Mouse (Mus musculus): ENCODE data around the gene Rnf183. TPM values are rescaled to one million over a fixed set of nuclear protein-coding genes. Genes with fewer than 3 reads are reported as not detected.
"Not testable (repeated sequence)": the region's sequence is repeated elsewhere in the genome, so short reads cannot be mapped to it uniquely, and the experiment has no call there.

Gene Rnf183
- polyA plus RNA-seq (2012; fragmentation: generic; extraction: Trizol), result 0.84 TPM
- long read RNA-seq, experiment 1, result 0 reads
- long read RNA-seq, experiment 2, result 0 reads

DNA sequence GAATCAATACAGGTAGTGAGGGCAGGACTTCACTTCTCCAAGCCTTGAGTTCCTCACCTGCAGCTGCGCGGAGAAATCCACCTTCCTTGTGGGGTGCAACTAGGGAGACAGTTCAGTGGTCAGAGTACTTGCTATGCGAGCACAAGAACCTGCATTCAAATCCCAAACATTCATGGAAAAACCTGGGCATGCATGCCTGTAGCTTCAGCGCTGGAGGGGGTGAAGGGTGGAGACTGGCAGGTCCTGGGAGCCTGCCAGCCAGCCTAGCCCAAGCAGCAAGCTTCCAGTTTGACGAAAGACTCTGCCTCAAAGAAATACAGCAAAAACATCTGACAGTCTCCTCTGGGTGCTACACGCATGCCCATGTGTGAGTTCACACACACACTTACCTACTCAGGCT is at the start of gene Rnf183:
Rnf183 (minus strand) TSS at position 172 of the 400 bp plus-strand sequence.
- Histone ChIP-seq H3K36me3 (ENCODE audit: control insufficient read depth, insufficient read depth) (no peaks in the 10 kb centered on the region), H3K79me2 (ENCODE audit: control insufficient read depth, insufficient read depth) (no peaks in the 10 kb centered on the region), H3K4me3 (ENCODE audit: insufficient read depth, poor library complexity, severe bottlenecking) (no peak within 1 kb of the TSS), H3ac (ENCODE audit: control insufficient read depth, insufficient read length, low read depth) (no peak within 1 kb of the TSS), H3K79me3 (ENCODE audit: low read depth) (no peaks in the 10 kb centered on the region), H3K27me3 (ENCODE audit: control insufficient read depth, insufficient read depth, insufficient read length) (no peaks in the 10 kb centered on the region)
- no peak for TF ChIP-seq CEBPB (IDR thresholded peaks at IDR 0.05; ENCODE audit: low read depth)
- TF ChIP-seq FOSL1 (IDR thresholded peaks at IDR 0.05; ENCODE audit: insufficient read depth, low read length, poor library complexity, severe bottlenecking), result no peak
- TF ChIP-seq MYOG (IDR thresholded peaks at IDR 0.05; ENCODE audit: control insufficient read depth, extremely low read depth, insufficient read length), result no peak
- TF ChIP-seq MAX (IDR thresholded peaks at IDR 0.05), result no peak

DNA sequence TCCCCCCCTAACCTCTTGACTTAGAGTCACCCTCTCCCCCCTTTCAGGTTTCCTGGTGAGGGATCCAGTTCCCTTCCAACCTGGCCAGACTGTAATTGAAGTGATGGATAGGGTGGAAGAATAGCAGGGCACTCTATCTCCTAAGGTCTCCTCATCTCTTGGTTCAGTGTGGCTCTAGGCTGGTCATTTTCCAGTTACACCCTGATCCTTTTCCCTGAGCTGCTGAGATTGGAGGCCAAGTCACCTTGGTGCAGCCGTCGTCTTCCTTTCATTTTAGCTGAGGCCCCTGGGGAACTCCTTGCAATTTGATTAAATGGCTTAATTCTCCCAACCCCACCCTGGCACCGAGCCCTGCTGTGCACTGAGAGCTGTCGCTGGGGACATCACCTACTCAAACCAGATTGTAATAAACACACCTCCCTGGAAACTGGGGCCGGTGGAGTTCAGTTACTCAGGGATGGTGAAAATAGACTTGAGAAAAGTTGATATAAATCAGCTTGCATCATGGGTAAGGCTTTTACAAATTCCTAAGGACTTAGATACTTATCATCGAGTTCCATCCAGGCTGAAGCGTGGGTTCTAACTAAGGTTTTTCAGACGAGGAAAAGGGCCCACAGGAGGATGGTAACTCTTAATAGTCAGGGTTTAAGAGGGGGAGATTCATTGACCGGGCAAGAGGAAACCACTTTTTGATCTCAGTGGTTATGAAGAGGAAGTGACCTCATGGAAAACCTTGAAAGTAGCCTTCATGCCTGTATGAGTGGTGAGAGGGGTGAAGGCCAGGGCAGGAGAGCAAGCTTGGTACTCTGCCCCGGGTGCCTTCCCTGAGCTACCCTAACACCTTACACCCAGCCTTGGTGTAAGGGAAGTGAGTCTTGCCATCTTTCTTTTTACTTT is 45.9 kb upstream of the Rnf183 start:
- Histone ChIP-seq H3K4me3 (ENCODE audit: insufficient read depth, poor library complexity, severe bottlenecking) (no peak overlapping the region), H3ac (ENCODE audit: control insufficient read depth, insufficient read length, low read depth) (no peak overlapping the region), H3K79me3 (ENCODE audit: low read depth) (no peaks in the 10 kb centered on the region), H3K79me2 (ENCODE audit: control insufficient read depth, insufficient read depth) (no peaks in the 10 kb centered on the region), H3K27me3 (ENCODE audit: control insufficient read depth, insufficient read depth, insufficient read length) (no peaks in the 10 kb centered on the region), H3K36me3 (ENCODE audit: control insufficient read depth, insufficient read depth) (no peaks in the 10 kb centered on the region)
- TF ChIP-seq MYOD1 (IDR thresholded peaks at IDR 0.05; ENCODE audit: control insufficient read depth, insufficient read length, low read depth) (no peak), MYOG (IDR thresholded peaks at IDR 0.05; ENCODE audit: control insufficient read depth, extremely low read depth, insufficient read length) (no peak), MAX (IDR thresholded peaks at IDR 0.05) (no peak), CEBPB (IDR thresholded peaks at IDR 0.05; ENCODE audit: low read depth) (no peak), FOSL1 (IDR thresholded peaks at IDR 0.05; ENCODE audit: insufficient read depth, low read length, poor library complexity, severe bottlenecking) (no peak), CTCF (IDR thresholded peaks at IDR 0.05; ENCODE audit: control insufficient read depth, insufficient read depth, insufficient read length) (no peak), USF1 (IDR thresholded peaks at IDR 0.05; ENCODE audit: low read depth) (no peak)

DNA sequence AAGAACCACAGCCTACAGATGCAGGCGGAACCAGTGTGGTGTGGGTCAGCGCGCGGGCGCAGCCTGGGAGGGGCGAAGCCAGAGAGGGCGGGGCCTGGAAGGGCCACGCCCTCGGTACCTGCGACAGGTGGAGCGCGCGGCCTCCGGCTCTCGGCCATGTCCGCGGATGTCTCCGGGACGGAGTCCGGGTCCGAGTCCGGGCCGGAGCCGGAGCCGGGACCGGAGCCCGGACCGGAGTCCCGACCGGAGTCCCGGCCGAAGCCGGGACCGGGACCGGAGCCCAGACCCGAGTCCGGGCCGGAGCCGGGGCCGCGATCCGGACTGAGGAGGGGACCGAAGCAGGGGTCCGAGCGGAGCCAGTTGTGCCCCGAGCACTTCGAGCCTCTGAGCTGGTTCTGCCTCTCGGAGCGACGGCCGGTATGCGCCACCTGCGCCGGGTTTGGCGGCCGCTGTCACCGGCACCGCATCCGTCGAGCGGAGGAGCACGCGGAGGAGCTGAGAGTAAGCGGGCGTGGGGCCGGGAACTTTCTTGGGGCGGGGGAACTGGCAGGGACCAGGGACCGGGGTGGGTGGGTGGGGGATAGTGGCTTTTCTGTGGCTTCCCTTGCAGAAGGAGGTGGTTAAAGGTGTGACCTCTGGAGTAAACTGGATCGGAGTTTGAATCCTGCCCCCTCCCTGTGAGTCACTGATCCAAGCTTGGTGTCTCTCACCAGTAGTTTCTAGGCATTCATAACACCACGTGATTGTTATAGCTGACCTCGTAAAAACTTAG is 45.1 kb upstream of the Rnf183 start, which contains the start of gene Bspry:
Bspry (plus strand) TSS at position 117 of the 772 bp plus-strand sequence.
- Histone ChIP-seq H3ac (ENCODE audit: control insufficient read depth, insufficient read length, low read depth) (no peak within 1 kb of the TSS), H3K79me2 (ENCODE audit: control insufficient read depth, insufficient read depth) (no peaks in the 10 kb centered on the region), H3K4me3 (ENCODE audit: insufficient read depth, poor library complexity, severe bottlenecking) (no peak within 1 kb of the TSS), H3K79me3 (ENCODE audit: low read depth) (no peaks in the 10 kb centered on the region), H3K27me3 (ENCODE audit: control insufficient read depth, insufficient read depth, insufficient read length) (no peaks in the 10 kb centered on the region), H3K36me3 (ENCODE audit: control insufficient read depth, insufficient read depth) (no peaks in the 10 kb centered on the region)
- TF ChIP-seq MAX (IDR thresholded peaks at IDR 0.05) (no peak), MYOG (IDR thresholded peaks at IDR 0.05; ENCODE audit: control insufficient read depth, extremely low read depth, insufficient read length) (no peak), FOSL1 (IDR thresholded peaks at IDR 0.05; ENCODE audit: insufficient read depth, low read length, poor library complexity, severe bottlenecking) (no peak), MYOD1 (IDR thresholded peaks at IDR 0.05; ENCODE audit: control insufficient read depth, insufficient read length, low read depth) (no peak), CTCF (IDR thresholded peaks at IDR 0.05; ENCODE audit: control insufficient read depth, insufficient read depth, insufficient read length) (no peak), USF1 (IDR thresholded peaks at IDR 0.05; ENCODE audit: low read depth) (no peak), CEBPB (IDR thresholded peaks at IDR 0.05; ENCODE audit: low read depth) (no peak)

DNA sequence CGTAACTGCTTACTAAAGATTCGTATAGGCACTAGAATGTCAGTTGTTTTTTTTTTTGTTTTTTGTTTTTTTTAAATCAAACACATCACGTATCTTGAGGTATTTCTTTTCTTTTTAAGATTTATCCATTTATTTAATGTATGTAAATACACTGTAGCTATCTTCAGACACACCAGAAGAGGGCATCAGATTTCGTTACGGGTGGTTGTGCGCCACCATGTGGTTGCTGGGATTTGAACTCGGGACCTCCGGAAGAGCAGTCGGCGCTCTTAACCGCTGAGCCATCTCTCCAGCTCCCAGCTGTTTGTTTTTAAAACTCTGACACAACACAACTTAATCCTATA is 44.5 kb upstream of the Rnf183 start:
- H3K36me3 ChIP-seq (ENCODE audit: control insufficient read depth, insufficient read depth); H3ac ChIP-seq (ENCODE audit: control insufficient read depth, insufficient read length, low read depth); H3K4me3 ChIP-seq (ENCODE audit: insufficient read depth, poor library complexity, severe bottlenecking); H3K27me3 ChIP-seq (ENCODE audit: control insufficient read depth, insufficient read depth, insufficient read length); H3K79me2 ChIP-seq (ENCODE audit: control insufficient read depth, insufficient read depth); H3K79me3 ChIP-seq (ENCODE audit: low read depth): not testable (repeated sequence)

DNA sequence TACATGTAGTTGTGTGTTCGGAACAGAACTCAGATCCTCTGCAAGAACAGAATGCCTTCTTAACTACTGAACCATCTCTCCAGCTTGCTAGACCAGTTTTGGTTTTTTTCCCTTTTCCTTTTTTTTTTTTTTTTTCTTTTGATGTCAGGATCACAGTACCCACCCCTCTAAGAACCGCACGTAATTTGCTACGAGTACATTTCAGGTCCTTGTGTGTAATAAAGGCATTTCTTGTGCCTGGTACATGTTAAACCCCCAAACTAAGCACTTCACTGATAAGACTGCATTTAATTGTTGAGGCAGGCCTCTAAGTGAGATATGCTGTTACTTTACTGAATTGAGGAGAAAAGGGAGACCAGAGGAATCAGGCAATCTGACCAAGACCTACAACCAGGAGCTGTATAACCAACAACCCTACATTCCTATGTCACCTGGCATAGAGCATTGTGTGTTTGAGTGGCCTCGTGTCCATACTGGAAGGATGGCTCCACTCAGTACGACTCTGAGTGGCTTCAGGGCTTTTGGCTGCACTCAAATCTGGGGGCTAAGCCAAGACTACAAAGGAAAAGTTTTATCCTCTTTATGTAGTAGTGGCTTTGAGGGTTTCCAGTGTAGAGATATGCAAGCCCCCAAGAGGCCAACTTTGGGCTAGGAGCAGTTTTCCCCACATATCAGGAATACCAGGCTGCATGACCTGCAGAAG is 42.6 kb upstream of the Rnf183 start:
- TF ChIP-seq FOSL1 (IDR thresholded peaks at IDR 0.05; ENCODE audit: insufficient read depth, low read length, poor library complexity, severe bottlenecking), result no peak
- no peak for TF ChIP-seq CEBPB (IDR thresholded peaks at IDR 0.05; ENCODE audit: low read depth)
- TF ChIP-seq MYOG (IDR thresholded peaks at IDR 0.05; ENCODE audit: control insufficient read depth, extremely low read depth, insufficient read length), result no peak
- no peak for TF ChIP-seq USF1 (IDR thresholded peaks at IDR 0.05; ENCODE audit: low read depth)
- no peak for TF ChIP-seq MYOD1 (IDR thresholded peaks at IDR 0.05; ENCODE audit: control insufficient read depth, insufficient read length, low read depth)
- TF ChIP-seq MAX (IDR thresholded peaks at IDR 0.05), result no peak
- TF ChIP-seq CTCF (IDR thresholded peaks at IDR 0.05; ENCODE audit: control insufficient read depth, insufficient read depth, insufficient read length), result no peak
- no peak overlapping the region for H3K4me3 ChIP-seq (ENCODE audit: insufficient read depth, poor library complexity, severe bottlenecking)
- no peaks in the 10 kb centered on the region for H3K27me3 ChIP-seq (ENCODE audit: control insufficient read depth, insufficient read depth, insufficient read length)
- no peak overlapping the region for H3ac ChIP-seq (ENCODE audit: control insufficient read depth, insufficient read length, low read depth)
- no peaks in the 10 kb centered on the region for H3K79me3 ChIP-seq (ENCODE audit: low read depth)
- H3K79me2 ChIP-seq (ENCODE audit: control insufficient read depth, insufficient read depth), result no peaks in the 10 kb centered on the region
- no peaks in the 10 kb centered on the region for H3K36me3 ChIP-seq (ENCODE audit: control insufficient read depth, insufficient read depth)

Data from C2C12 (cell line).